21 mouse cellular contexts compared by ENCODE assay signal in the genomic region with DNA sequence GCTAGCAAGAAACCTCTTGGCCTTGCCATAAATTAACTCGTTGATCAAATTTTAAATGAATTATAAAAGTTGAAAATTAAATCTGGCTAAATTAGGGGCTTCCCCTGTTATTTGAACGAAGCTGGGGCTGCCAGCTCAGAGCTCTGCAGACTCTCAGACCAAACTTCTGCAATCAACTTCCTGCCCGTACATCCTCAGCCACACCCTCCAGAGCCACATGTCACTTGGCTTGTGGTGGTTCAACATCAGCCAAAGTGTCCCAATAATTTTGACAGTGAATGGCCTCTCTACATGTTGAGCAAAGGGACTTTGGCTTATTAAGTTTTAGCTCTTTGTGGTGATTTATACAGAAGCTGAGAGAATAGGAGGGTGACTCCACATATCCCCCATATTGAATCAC.
DNase-seq lines count a peak whose midpoint lies in the region; ATAC-seq lines count a peak whose summit lies in the region.
"Had no signal": no experiment of that assay in that cellular context is flagged by ENCODE, and none has a peak within 500 bp of the region (broad histone marks: within the 10 kb centered on the region; RNA-seq: fewer than 3 reads in every experiment).

No protein-coding gene starts in this region.

- ATAC-seq in common myeloid progenitor, adult 5-6 weeks (replicated peaks; ENCODE audit: low read depth, poor library complexity, severe bottlenecking) = peak; percentile 99
- peak; percentile 98 for ATAC-seq in hematopoietic stem cell, adult 5-6 weeks (replicated peaks in 1 of 2; ENCODE audit: insufficient read depth in 1 of 2, low FRiP score in 2 of 2, low TSS enrichment in 1 of 2, low read depth in 1 of 2, poor library complexity in 2 of 2, severe bottlenecking in 2 of 2)
- peak; percentile 100 for ATAC-seq in megakaryocyte progenitor cell, adult 5-6 weeks (replicated peaks; ENCODE audit: poor library complexity)
- ATAC-seq: activated CD4-positive, CD25-positive, alpha-beta regulatory T cell, adult 4 months; CD4-positive, CD25-positive, alpha-beta regulatory T cell, adult 4 months; forebrain, embryonic 14.5 days; forebrain, embryonic 16.5 days; Patski had no signal

- no peak for DNase-seq in thymus, postnatal 4 days
- DNase-seq in yolk sac, embryonic 10.5 days (ENCODE audit: low spot score) = no peak
- DNase-seq in gastrocnemius, adult 8-10 months (ENCODE audit: low spot score in 2 of 2) = no peak
- DNase-seq: adrenal gland, adult 8-10 months; adrenal gland, postnatal 14 days; adrenal gland, postnatal 36 days; B cell, adult 2 months; cerebellum, adult 11-12 months; cerebellum, adult 2 months; cerebellum, adult 9-10 months; cerebellum, postnatal 10 days; cerebellum, postnatal 25 days; embryo, embryonic 11 days had no signal
